22 mouse cellular contexts compared by ENCODE assay signal in the genomic region with DNA sequence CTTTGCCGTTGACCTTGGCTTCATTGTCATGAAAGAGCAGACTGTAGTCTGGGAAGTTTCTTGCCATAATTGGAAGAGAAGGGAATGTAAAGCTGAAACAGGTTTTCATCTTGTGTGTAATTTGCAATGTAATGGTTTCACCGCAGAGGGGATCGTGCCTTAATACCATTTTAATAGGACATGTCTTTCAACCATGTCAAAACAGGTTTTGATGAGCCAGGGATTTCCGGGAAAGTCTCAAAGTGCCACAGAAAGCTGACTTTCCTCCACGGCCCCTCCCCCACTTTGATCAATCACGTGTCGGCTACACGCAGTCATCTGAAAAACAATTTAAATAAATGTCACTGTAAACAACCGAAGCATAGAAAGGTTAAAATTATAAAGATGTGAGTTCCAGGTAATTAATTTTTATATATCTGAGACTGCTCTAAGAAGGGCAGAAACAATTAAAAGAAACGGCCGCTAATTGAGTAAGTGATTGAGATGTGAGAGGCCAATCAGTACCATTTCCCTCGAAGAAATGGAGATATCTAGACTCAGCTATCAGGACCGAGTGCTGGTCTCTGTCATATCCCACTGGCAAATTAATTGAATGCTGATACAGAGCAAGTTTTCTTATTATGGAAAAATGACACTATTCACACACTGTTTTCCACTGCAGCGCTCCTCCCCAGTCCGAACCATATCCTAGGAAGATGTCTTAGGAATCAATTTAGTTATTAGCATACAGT.
DNase-seq lines count a peak whose midpoint lies in the region; ATAC-seq and TF ChIP-seq lines count a peak whose summit lies in the region.
"Had no signal": no experiment of that assay in that cellular context is flagged by ENCODE, and none has a peak within 500 bp of the region (broad histone marks: within the 10 kb centered on the region; RNA-seq: fewer than 3 reads in every experiment).

No protein-coding gene starts in this region.

- H3K36me3 ChIP-seq in midbrain, embryonic 12.5 days, result no peaks in the 10 kb centered on the region
- no peaks in the 10 kb centered on the region for H3K36me3 ChIP-seq in midbrain, embryonic 10.5 days
- H3K36me3 ChIP-seq in hindbrain, postnatal 0 days (ENCODE audit: insufficient read depth, low read length), result no peaks in the 10 kb centered on the region
- H3K36me3 ChIP-seq: heart, embryonic 15.5 days; liver, embryonic 13.5 days had no signal

- no peak overlapping the region for H3K4me3 ChIP-seq in midbrain, embryonic 12.5 days
- no peak overlapping the region for H3K4me3 ChIP-seq in midbrain, embryonic 10.5 days
- H3K4me3 ChIP-seq in hindbrain, postnatal 0 days (ENCODE audit: low read length), result no peak overlapping the region
- H3K4me3 ChIP-seq in gastrocnemius, adult 2 months, result no peak overlapping the region
- H3K4me3 ChIP-seq: heart, embryonic 15.5 days; left cerebral cortex, adult 2 months; liver, embryonic 13.5 days had no signal

- no peak overlapping the region for H3K4me2 ChIP-seq in midbrain, embryonic 12.5 days (replicated peaks)
- no peak overlapping the region for H3K4me2 ChIP-seq in hindbrain, postnatal 0 days (ENCODE audit: low read depth, low read length)
- H3K4me2 ChIP-seq: heart, embryonic 15.5 days; liver, embryonic 13.5 days had no signal

- no peak for TF ChIP-seq POLR2A in brain, embryonic 14.5 days (IDR thresholded peaks at IDR 0.05; ENCODE audit: borderline replicate concordance, extremely low read depth, insufficient read depth, insufficient read length, poor library complexity, severe bottlenecking)

- intact Hi-C loops in gastrocnemius, adult 2 months (cut with DNase I), result no loop called here

- no peak for DNase-seq in midbrain, embryonic 10.5 days (ENCODE audit: low spot score)
- DNase-seq in R1 (ENCODE audit: low read depth, low spot score), result peak; percentile 42
- peak; percentile 66 for DNase-seq in brain, embryonic 14.5 days (ENCODE audit: low read depth)
- peak; percentile 29 for DNase-seq in hindbrain, postnatal 0 days (ENCODE audit: low spot score)
- no peak for DNase-seq in left cerebral cortex, adult 18-20 months (ENCODE audit: low spot score in 2 of 2)
- DNase-seq in gastrocnemius, adult 2 months, result no peak
- DNase-seq: adrenal gland, adult 8-10 months; cerebellum, adult 18-20 months; cerebellum, postnatal 14 days; heart, postnatal 36 days; kidney, adult 2 months; layer of hippocampus, adult 9-11 months; liver, embryonic 13.5 days; lung, adult 2 months; lung, postnatal 14 days; retina, postnatal 1 day; thymus, postnatal 25 days had no signal

- H3K9me3 ChIP-seq in midbrain, embryonic 12.5 days, result no peaks in the 10 kb centered on the region
- H3K9me3 ChIP-seq in midbrain, embryonic 10.5 days (replicated peaks), result no peaks in the 10 kb centered on the region
- H3K9me3 ChIP-seq in hindbrain, postnatal 0 days (ENCODE audit: low read length), result no peaks in the 10 kb centered on the region
- H3K9me3 ChIP-seq: heart, embryonic 15.5 days; liver, embryonic 13.5 days had no signal

- peak; percentile 47; the same call in 1 of the 2 replicates for ATAC-seq in midbrain, embryonic 12.5 days (ENCODE audit: low FRiP score, low read depth)
- ATAC-seq in hindbrain, postnatal 0 days, result no peak
- ATAC-seq in monocyte, adult 5-6 weeks (replicated peaks; ENCODE audit: insufficient number of reproducible peaks, low FRiP score, low TSS enrichment, poor library complexity, severe bottlenecking), result no peak

- WGBS in midbrain, embryonic 12.5 days, result 83% methylated on average over 15 of the region's 15 CpGs
- WGBS in midbrain, embryonic 10.5 days, result 88% methylated on average over 15 of the region's 15 CpGs
- WGBS in hindbrain, postnatal 0 days, result 62% methylated on average over 15 of the region's 15 CpGs

- no peak for TF ChIP-seq CTCF in brain, embryonic 14.5 days (IDR thresholded peaks at IDR 0.05; ENCODE audit: borderline replicate concordance, extremely low read depth, insufficient read depth, insufficient read length)
- TF ChIP-seq CTCF in hindbrain, postnatal 0 days (IDR thresholded peaks at IDR 0.05; ENCODE audit: low read depth), result no peak
- no peak for TF ChIP-seq CTCF in gastrocnemius, adult 2 months (IDR thresholded peaks at IDR 0.05)

- no peak overlapping the region for H3K27ac ChIP-seq in midbrain, embryonic 12.5 days (replicated peaks)
- no peak overlapping the region for H3K27ac ChIP-seq in midbrain, embryonic 10.5 days (replicated peaks)
- H3K27ac ChIP-seq in hindbrain, postnatal 0 days, result no peak overlapping the region
- H3K27ac ChIP-seq in gastrocnemius, adult 2 months, result no peak overlapping the region
- H3K27ac ChIP-seq: heart, embryonic 15.5 days; kidney, postnatal 0 days; left cerebral cortex, adult 2 months; liver, embryonic 13.5 days had no signal

- H3K27me3 ChIP-seq in midbrain, embryonic 12.5 days, result no peaks in the 10 kb centered on the region
- H3K27me3 ChIP-seq in midbrain, embryonic 10.5 days (ENCODE audit: low read depth, poor library complexity, severe bottlenecking), result no peaks in the 10 kb centered on the region
- no peaks in the 10 kb centered on the region for H3K27me3 ChIP-seq in hindbrain, postnatal 0 days (ENCODE audit: insufficient read depth, low read length)
- H3K27me3 ChIP-seq: heart, embryonic 15.5 days; liver, embryonic 13.5 days had no signal

- H3K9ac ChIP-seq in midbrain, embryonic 12.5 days (replicated peaks), result no peak overlapping the region
- no peak overlapping the region for H3K9ac ChIP-seq in hindbrain, postnatal 0 days (replicated peaks; ENCODE audit: low read length)
- H3K9ac ChIP-seq: heart, embryonic 15.5 days; liver, embryonic 13.5 days had no signal

- H3K4me1 ChIP-seq in midbrain, embryonic 12.5 days, result no peaks in the 10 kb centered on the region
- H3K4me1 ChIP-seq in midbrain, embryonic 10.5 days, result no peaks in the 10 kb centered on the region
- no peaks in the 10 kb centered on the region for H3K4me1 ChIP-seq in hindbrain, postnatal 0 days (ENCODE audit: insufficient read depth, low read length)
- H3K4me1 ChIP-seq: heart, embryonic 15.5 days; liver, embryonic 13.5 days had no signal

Comparison
In these comparisons a context has a peak if more than half of its experiments do, and no peak if none do; other contexts are left out.
1. DNase-seq: peak in R1 (single experiment), brain, embryonic 14.5 days (single experiment) and hindbrain, postnatal 0 days (single experiment); none in midbrain, embryonic 10.5 days (single experiment), left cerebral cortex, adult 18-20 months (0 of 2) and gastrocnemius, adult 2 months (single experiment).